Mouse (Mus musculus): ENCODE results near the gene Tubb5. TPM values are rescaled to one million over a fixed set of nuclear protein-coding genes. Genes with fewer than 3 reads are reported as not detected.

The Tubb5 gene
- polyA plus RNA-seq, 1 experiment, result 56.9 TPM

DNA sequence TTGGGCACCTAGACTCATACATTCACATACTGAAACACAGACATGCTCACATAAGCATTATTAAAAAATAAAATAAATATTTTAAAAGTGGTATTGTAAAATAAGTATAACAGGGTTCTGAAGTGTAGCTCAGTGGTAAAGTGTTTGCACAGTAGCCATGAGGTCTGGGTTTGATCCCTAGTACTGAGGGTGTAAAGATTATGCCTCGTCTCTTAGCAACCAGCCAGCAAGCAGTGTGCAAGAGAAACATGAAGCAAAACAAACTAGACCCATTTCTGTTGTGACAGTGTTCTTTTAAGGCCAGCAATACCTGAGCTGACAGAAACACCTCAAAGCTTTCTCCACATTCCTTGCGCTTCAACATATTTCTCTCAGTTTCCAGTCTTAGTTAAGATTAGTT, 37.2 kb downstream of the Tubb5 start:
- no peak overlapping the region for H3K4me3 ChIP-seq (replicated peaks)
- H3K36me3 ChIP-seq (ENCODE audit: control insufficient read depth), result no peaks in the 10 kb centered on the region
- peaks cover 9% of the 10 kb centered on the region for H3K4me1 ChIP-seq (ENCODE audit: control insufficient read depth)
- H3K27me3 ChIP-seq (ENCODE audit: control insufficient read depth), result no peaks in the 10 kb centered on the region
- TF ChIP-seq GATA1 (IDR thresholded peaks at IDR 0.05; ENCODE audit: low read length) (no peak), TAL1 (IDR thresholded peaks at IDR 0.05; ENCODE audit: low read length) (no peak)
- H3K9me3 ChIP-seq (ENCODE audit: control insufficient read depth, low read length), result peaks cover 7% of the 10 kb centered on the region

DNA sequence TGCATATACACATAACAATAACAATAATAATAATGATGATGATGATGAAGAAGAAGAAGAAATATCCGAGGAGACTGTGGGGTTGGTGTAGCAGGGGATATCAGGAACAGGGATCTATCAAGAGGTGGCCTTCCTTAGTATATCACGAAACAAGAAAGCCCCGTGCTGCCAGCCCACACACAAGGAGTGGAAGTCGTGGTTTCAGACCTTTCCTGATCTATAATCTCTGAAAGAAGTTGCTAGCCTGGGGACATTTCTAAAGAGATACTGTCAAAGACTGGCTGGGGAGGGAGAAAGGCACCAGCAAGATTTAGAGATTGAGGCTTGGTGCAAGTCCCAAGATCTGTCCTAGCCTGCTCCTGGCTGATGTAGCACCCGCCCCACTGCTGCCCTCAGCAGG, 41.3 kb downstream of the Tubb5 start:
- Histone ChIP-seq H3K36me3 (ENCODE audit: control insufficient read depth) (no peaks in the 10 kb centered on the region), H3K4me1 (ENCODE audit: control insufficient read depth) (peaks cover 23% of the 10 kb centered on the region), H3K27me3 (ENCODE audit: control insufficient read depth) (no peaks in the 10 kb centered on the region), H3K9me3 (ENCODE audit: control insufficient read depth, low read length) (peaks cover 7% of the 10 kb centered on the region), H3K4me3 (replicated peaks) (no peak overlapping the region)
- TF ChIP-seq GATA1 (IDR thresholded peaks at IDR 0.05; ENCODE audit: low read length), result no peak
- TF ChIP-seq TAL1 (IDR thresholded peaks at IDR 0.05; ENCODE audit: low read length), result no peak

DNA sequence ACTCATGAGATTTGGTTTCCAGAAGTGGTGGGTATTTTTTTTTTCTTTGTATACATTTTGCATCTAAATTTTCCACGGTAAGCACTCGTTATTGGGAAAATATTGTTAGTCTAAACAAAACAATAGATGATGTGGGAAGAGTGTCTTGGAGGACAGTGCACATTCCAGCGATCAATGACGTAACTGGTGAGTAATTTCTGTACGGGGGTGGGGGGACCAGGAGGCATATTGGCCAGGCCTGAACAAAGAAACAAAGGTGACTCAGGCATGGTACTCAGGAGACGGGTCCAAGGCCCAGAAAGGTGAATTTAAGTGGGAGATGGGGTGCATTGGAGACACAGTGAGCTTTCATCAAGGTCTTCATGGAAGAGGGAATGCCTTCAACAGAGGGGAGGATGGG, 42.5 kb downstream of the Tubb5 start:
- TF ChIP-seq GATA1 (IDR thresholded peaks at IDR 0.05; ENCODE audit: low read length), result no peak
- no peak for TF ChIP-seq TAL1 (IDR thresholded peaks at IDR 0.05; ENCODE audit: low read length)
- Histone ChIP-seq H3K36me3 (ENCODE audit: control insufficient read depth) (no peaks in the 10 kb centered on the region), H3K9me3 (ENCODE audit: control insufficient read depth, low read length) (peaks cover 7% of the 10 kb centered on the region), H3K27me3 (ENCODE audit: control insufficient read depth) (no peaks in the 10 kb centered on the region), H3K4me1 (ENCODE audit: control insufficient read depth) (peaks cover 23% of the 10 kb centered on the region), H3K4me3 (replicated peaks) (no peak overlapping the region)

DNA sequence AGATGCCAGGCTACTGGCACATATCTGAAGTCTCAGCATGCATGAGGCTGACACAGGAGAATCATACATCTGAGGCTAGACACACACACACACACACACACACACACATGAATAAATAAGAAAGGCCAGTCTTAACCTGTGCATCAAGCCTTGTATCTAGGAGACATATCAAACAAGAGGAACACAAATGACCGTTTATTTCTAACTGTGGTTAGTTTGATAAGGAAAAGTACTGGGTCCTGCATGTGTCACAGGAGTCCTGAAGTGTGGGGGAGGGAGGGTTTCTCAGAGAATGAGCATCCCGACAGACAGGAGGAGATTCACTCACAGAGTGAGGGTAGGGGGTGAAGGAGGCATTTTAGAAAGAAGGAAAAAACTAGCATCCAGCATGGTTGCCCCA, 43.0 kb downstream of the Tubb5 start:
- peaks cover 23% of the 10 kb centered on the region for H3K4me1 ChIP-seq (ENCODE audit: control insufficient read depth)
- TF ChIP-seq GATA1 (IDR thresholded peaks at IDR 0.05; ENCODE audit: low read length), result no peak
- TF ChIP-seq TAL1 (IDR thresholded peaks at IDR 0.05; ENCODE audit: low read length), result no peak

DNA sequence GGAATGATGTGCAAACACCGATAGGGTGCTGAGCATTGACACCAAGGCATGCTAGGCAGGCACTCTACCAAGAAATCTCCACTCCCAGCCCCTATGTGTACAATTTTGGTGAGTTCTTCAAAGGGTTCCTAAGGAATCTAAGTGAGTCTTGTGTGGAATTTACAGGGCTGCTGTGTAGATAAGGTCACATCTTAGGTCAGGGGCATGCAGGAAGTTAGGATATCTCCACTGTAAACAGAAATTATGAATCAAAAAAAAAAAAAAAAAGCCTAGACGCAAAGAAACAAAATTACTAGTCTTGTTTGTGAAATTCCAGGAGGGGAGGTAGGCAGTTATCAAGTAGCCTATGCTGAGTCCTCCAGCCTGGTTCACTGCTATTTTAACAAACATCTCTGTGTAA, 45.3 kb downstream of the Tubb5 start:
- no peak overlapping the region for H3K4me3 ChIP-seq (replicated peaks)
- TF ChIP-seq GATA1 (IDR thresholded peaks at IDR 0.05; ENCODE audit: low read length) (no peak), TAL1 (IDR thresholded peaks at IDR 0.05; ENCODE audit: low read length) (no peak)
- peaks cover 23% of the 10 kb centered on the region for H3K4me1 ChIP-seq (ENCODE audit: control insufficient read depth)
- no peaks in the 10 kb centered on the region for H3K36me3 ChIP-seq (ENCODE audit: control insufficient read depth)
- no peaks in the 10 kb centered on the region for H3K9me3 ChIP-seq (ENCODE audit: control insufficient read depth, low read length)
- H3K27me3 ChIP-seq (ENCODE audit: control insufficient read depth), result no peaks in the 10 kb centered on the region

More for the DNA sequence above, 43.0 kb downstream of the Tubb5 start:
- Histone ChIP-seq H3K27me3 (ENCODE audit: control insufficient read depth) (no peaks in the 10 kb centered on the region), H3K4me3 (replicated peaks) (no peak overlapping the region), H3K36me3 (ENCODE audit: control insufficient read depth) (no peaks in the 10 kb centered on the region), H3K9me3 (ENCODE audit: control insufficient read depth, low read length) (peaks cover 7% of the 10 kb centered on the region)

DNA sequence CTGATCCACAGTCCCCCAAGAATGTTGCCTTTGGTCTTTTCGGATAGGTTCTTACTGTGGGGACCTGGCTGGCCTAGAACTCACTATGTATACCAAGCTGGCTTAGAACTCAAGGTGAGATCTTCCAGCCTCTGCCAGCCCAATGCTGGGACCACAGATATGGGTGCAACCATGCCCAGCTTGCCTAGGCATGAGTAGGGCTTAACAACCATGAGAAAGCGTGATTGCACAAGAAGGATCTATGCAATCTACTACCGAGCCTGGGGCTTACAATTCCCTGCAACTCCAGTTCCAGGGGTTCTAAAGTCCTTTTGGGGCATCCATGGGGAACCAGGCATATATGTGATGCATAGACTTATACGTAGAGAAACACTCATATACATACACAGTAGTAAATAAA, 47.2 kb downstream of the Tubb5 start:
- Histone ChIP-seq H3K36me3 (ENCODE audit: control insufficient read depth) (no peaks in the 10 kb centered on the region), H3K4me1 (ENCODE audit: control insufficient read depth) (peaks cover 21% of the 10 kb centered on the region), H3K4me3 (replicated peaks) (no peak overlapping the region), H3K9me3 (ENCODE audit: control insufficient read depth, low read length) (no peaks in the 10 kb centered on the region), H3K27me3 (ENCODE audit: control insufficient read depth) (no peaks in the 10 kb centered on the region)
- no peak for TF ChIP-seq TAL1 (IDR thresholded peaks at IDR 0.05; ENCODE audit: low read length)

DNA sequence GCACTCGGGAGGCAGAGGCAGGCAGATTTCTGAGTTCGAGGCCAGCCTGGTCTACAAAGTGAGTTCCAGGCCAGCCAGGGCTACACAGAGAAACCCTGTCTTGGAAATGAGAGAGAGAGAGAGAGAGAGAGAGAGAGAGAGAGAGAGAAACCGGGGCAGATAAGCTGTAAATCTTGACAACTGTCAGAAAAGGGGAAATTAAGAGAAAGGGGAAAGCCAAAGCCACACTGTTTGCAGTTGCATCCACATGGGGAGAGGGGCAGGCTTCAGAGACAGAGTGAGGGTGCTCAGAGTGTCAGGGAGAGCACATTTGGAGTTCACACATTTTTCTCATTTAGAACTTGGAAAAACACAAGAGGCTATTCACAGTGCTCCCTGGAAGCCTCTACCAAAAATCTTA, 50.1 kb downstream of the Tubb5 start:
- Histone ChIP-seq H3K36me3 (ENCODE audit: control insufficient read depth) (no peaks in the 10 kb centered on the region), H3K9me3 (ENCODE audit: control insufficient read depth, low read length) (no peaks in the 10 kb centered on the region), H3K27me3 (ENCODE audit: control insufficient read depth) (peaks cover 4% of the 10 kb centered on the region; the same call in 1 of the 2 replicates), H3K4me1 (ENCODE audit: control insufficient read depth) (peaks cover 25% of the 10 kb centered on the region), H3K4me3 (replicated peaks) (no peak overlapping the region)
- TF ChIP-seq GATA1 (IDR thresholded peaks at IDR 0.05; ENCODE audit: low read length) (no peak), TAL1 (IDR thresholded peaks at IDR 0.05; ENCODE audit: low read length) (no peak)

DNA sequence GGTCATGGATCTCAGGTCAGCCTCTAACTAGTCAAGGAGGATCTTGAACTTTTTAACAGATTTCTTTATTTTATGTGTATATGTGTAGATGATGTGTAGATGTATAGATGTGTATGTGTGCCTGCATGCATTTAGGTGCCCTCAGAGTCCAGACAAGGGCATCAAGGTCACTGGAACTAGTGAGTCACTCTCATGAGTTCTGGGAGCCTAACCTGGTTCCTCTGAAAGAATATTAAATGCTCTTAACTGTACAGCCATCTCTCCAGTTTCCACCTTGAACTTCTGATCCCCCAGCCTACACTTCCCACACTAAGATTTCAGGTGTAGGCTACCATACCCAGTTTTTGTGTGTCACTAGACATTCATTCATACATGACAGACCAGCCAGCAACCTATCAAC, 50.6 kb downstream of the Tubb5 start:
- TF ChIP-seq TAL1 (IDR thresholded peaks at IDR 0.05; ENCODE audit: low read length), result no peak
- TF ChIP-seq GATA1 (IDR thresholded peaks at IDR 0.05; ENCODE audit: low read length), result no peak

DNA sequence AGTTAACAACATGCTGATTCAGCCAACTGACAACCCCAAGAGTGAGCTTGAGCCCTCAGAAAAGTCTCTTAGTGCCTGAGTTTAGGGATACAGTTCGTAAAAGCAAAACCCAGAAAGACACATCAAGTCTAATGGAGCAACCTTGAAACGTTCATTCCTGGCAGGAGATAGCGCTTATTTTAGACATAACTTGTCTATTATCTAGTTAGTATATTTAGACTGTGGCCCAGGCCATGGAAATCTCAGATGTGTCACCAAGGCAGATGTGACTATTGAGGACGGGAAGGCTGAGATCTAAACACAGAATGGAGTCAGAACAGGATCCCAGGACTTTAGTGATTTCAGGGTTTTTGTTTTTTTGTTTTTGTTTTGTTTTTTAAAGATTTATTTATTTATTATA, 53.0 kb downstream of the Tubb5 start:
- no peak for TF ChIP-seq TAL1 (IDR thresholded peaks at IDR 0.05; ENCODE audit: low read length)
- no peak for TF ChIP-seq GATA1 (IDR thresholded peaks at IDR 0.05; ENCODE audit: low read length)
- H3K36me3 ChIP-seq (ENCODE audit: control insufficient read depth), result no peaks in the 10 kb centered on the region

More for the DNA sequence above, 50.6 kb downstream of the Tubb5 start:
- Histone ChIP-seq H3K4me1 (ENCODE audit: control insufficient read depth) (peaks cover 28% of the 10 kb centered on the region), H3K4me3 (replicated peaks) (no peak overlapping the region), H3K9me3 (ENCODE audit: control insufficient read depth, low read length) (no peaks in the 10 kb centered on the region), H3K27me3 (ENCODE audit: control insufficient read depth) (peaks cover 4% of the 10 kb centered on the region; the same call in 1 of the 2 replicates), H3K36me3 (ENCODE audit: control insufficient read depth) (no peaks in the 10 kb centered on the region)

DNA sequence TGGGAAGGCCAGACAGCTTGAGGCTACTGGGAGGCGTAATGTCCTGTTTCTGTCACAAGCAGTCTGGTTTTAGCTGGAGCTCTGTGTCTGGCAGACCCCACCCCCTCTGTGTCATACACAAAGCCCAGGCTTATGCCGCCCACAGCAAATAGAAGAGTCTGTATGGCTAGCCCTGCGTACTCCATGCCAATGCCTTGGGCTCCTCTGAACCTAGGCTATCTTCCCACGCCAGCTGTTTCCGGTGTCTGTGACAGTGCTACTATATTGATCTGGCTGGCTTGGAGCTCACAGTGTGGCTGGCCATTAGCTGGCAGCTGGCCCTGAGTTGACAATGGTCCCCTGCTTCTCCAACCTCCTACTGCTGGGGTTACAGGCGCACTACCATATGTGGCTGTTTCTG, 54.2 kb downstream of the Tubb5 start:
- Histone ChIP-seq H3K36me3 (ENCODE audit: control insufficient read depth) (no peaks in the 10 kb centered on the region), H3K27me3 (ENCODE audit: control insufficient read depth) (peaks cover 4% of the 10 kb centered on the region; the same call in 1 of the 2 replicates), H3K4me1 (ENCODE audit: control insufficient read depth) (peaks cover 35% of the 10 kb centered on the region), H3K4me3 (replicated peaks) (no peak overlapping the region), H3K9me3 (ENCODE audit: control insufficient read depth, low read length) (no peaks in the 10 kb centered on the region)
- TF ChIP-seq TAL1 (IDR thresholded peaks at IDR 0.05; ENCODE audit: low read length), result no peak
- TF ChIP-seq GATA1 (IDR thresholded peaks at IDR 0.05; ENCODE audit: low read length), result no peak

More for the DNA sequence above, 53.0 kb downstream of the Tubb5 start:
- H3K9me3 ChIP-seq (ENCODE audit: control insufficient read depth, low read length), result no peaks in the 10 kb centered on the region
- H3K4me1 ChIP-seq (ENCODE audit: control insufficient read depth), result peaks cover 29% of the 10 kb centered on the region
- peaks cover 4% of the 10 kb centered on the region; the same call in 1 of the 2 replicates for H3K27me3 ChIP-seq (ENCODE audit: control insufficient read depth)
- H3K4me3 ChIP-seq (replicated peaks), result no peak overlapping the region

Other genes with a start within 250 kb of the Tubb5 start
- gene Sfta2, start 236.8 kb downstream of the Tubb5 start, polyA plus RNA-seq (2012), result not detected in 2 replicates
- gene Gm9573, start 211.7 kb downstream of the Tubb5 start, polyA plus RNA-seq (2012), result not detected in 2 replicates
- not detected in 2 replicates for gene Mucl3, start 194.6 kb downstream of the Tubb5 start, polyA plus RNA-seq (2012)
- 1.9 and 2.6 TPM in 2 replicates for gene Vars2, start 170.7 kb downstream of the Tubb5 start, polyA plus RNA-seq (2012)
- 1.1 and 1.3 TPM in 2 replicates for gene Gtf2h4, start 164.6 kb downstream of the Tubb5 start, polyA plus RNA-seq (2012)
- gene Ddr1, start 133.7 kb downstream of the Tubb5 start, polyA plus RNA-seq (2012), result not detected in 2 replicates
- 14.0 and 14.8 TPM in 2 replicates for gene Ier3, start 16.6 kb downstream of the Tubb5 start, polyA plus RNA-seq (2012)
- gene Flot1, start 15.1 kb downstream of the Tubb5 start, polyA plus RNA-seq (2012), result 8.2 and 11.6 TPM in 2 replicates
- gene Mdc1, start 3.2 kb upstream of the Tubb5 start, polyA plus RNA-seq (2012), result 0.91 and 1.1 TPM in 2 replicates
- gene Nrm, start 23.0 kb upstream of the Tubb5 start, polyA plus RNA-seq (2012), result 1.7 and 2.8 TPM in 2 replicates
- gene Ppp1r18, start 27.3 kb upstream of the Tubb5 start, polyA plus RNA-seq (2012), result 0.31 and 0.37 TPM in 2 replicates
- gene Dhx16, start 41.5 kb upstream of the Tubb5 start, polyA plus RNA-seq (2012), result 5.0 and 5.2 TPM in 2 replicates
- 6.9 and 7.1 TPM in 2 replicates for gene 2310061I04Rik, start 59.1 kb upstream of the Tubb5 start, polyA plus RNA-seq (2012)
- 1.1 and 1.6 TPM in 2 replicates for gene Atat1, start 71.8 kb upstream of the Tubb5 start, polyA plus RNA-seq (2012)
- gene Mrps18b, start 78.1 kb upstream of the Tubb5 start, polyA plus RNA-seq (2012), result 0.45 and 0.85 TPM in 2 replicates
- gene Ppp1r10, start 78.1 kb upstream of the Tubb5 start, polyA plus RNA-seq (2012), result 5.4 and 6.3 TPM in 2 replicates
- gene Abcf1, start 131.5 kb upstream of the Tubb5 start, polyA plus RNA-seq (2012), result 14.0 and 24.6 TPM in 2 replicates
- gene Gnl1, start 141.5 kb upstream of the Tubb5 start, polyA plus RNA-seq (2012), result 1.5 and 1.9 TPM in 2 replicates
- gene Prr3, start 141.9 kb upstream of the Tubb5 start, polyA plus RNA-seq (2012), result 0.18 and 0.30 TPM in 2 replicates
- 0.91 and 0.98 TPM in 2 replicates for gene H2-T24, start 182.3 kb upstream of the Tubb5 start, polyA plus RNA-seq (2012)
- 3.7 and 5.0 TPM in 2 replicates for gene H2-T23, start 194.5 kb upstream of the Tubb5 start, polyA plus RNA-seq (2012)
- gene H2-T22, start 204.4 kb upstream of the Tubb5 start, polyA plus RNA-seq (2012), result 0.12 and 0.14 TPM in 2 replicates
- gene Gm6034, start 204.7 kb upstream of the Tubb5 start, polyA plus RNA-seq (2012), result not detected in 2 replicates
- 0.07 TPM in 1 of 2 replicates, not detected in the other for gene Gm11127, start 220.1 kb upstream of the Tubb5 start, polyA plus RNA-seq (2012)